Mouse (Mus musculus) 3T3-L1 (cell line): Measurements from ENCODE around the gene March5.
"Not testable (repeated sequence)": the region's sequence is repeated elsewhere in the genome, so short reads cannot be mapped to it uniquely, and the experiment has no call there.

Source experiments
- DNase-seq: peaks from one replicate; pipeline ENCODE4 v3.0.0-alpha.2; 2015; ENCODE audit warnings: low read depth, low spot score

March5 gene

GRCm38 (mm10) chr19:37208986-37209385, 1.6 kb downstream of the March5 start:
- DNase-seq = peak; percentile 59

GRCm38 (mm10) chr19:37209467-37210128, 2.3 kb downstream of the March5 start:
- peak; percentile 74 for DNase-seq

- DNase-seq = no peak
Measured at GRCm38 (mm10) chr19:37210457-37210856, 3.1 kb downstream of the March5 start.

- DNase-seq = no peak
Measured at GRCm38 (mm10) chr19:37211416-37211815, 4.1 kb downstream of the March5 start.

- DNase-seq = no peak
Measured at GRCm38 (mm10) chr19:37214711-37215110, 7.4 kb downstream of the March5 start.

- no peak for DNase-seq
Measured at GRCm38 (mm10) chr19:37225197-37225862, 18.0 kb downstream of the March5 start.

- not testable (repeated sequence) for DNase-seq
Measured at GRCm38 (mm10) chr19:37232598-37232997, 25.3 kb downstream of the March5 start.

GRCm38 (mm10) chr19:37233561-37234539, 26.5 kb downstream of the March5 start:
- no peak for DNase-seq

- DNase-seq = no peak
Measured at GRCm38 (mm10) chr19:37235818-37236217, 28.5 kb downstream of the March5 start.

- no peak for DNase-seq
Measured at GRCm38 (mm10) chr19:37237306-37237705, 30.0 kb downstream of the March5 start.

- no peak for DNase-seq
Measured at GRCm38 (mm10) chr19:37237712-37238437, 30.5 kb downstream of the March5 start.

- no peak for DNase-seq
Measured at GRCm38 (mm10) chr19:37238651-37239050, 31.3 kb downstream of the March5 start.

GRCm38 (mm10) chr19:37239096-37239495, 31.8 kb downstream of the March5 start:
- peak; percentile 79 for DNase-seq

- peak; percentile 35 for DNase-seq
Measured at GRCm38 (mm10) chr19:37241201-37241600, 33.9 kb downstream of the March5 start.

- no peak for DNase-seq
Measured at GRCm38 (mm10) chr19:37242707-37243106, 35.4 kb downstream of the March5 start.

GRCm38 (mm10) chr19:37246859-37247258, 39.5 kb downstream of the March5 start:
- no peak for DNase-seq

- DNase-seq = no peak
Measured at GRCm38 (mm10) chr19:37248199-37248598, 40.9 kb downstream of the March5 start.

GRCm38 (mm10) chr19:37252104-37252503, 44.8 kb downstream of the March5 start:
- DNase-seq = no peak

GRCm38 (mm10) chr19:37255321-37255720, 48.0 kb downstream of the March5 start:
- DNase-seq = peak; percentile 65

GRCm38 (mm10) chr19:37262389-37262788, 55.0 kb downstream of the March5 start:
- DNase-seq = peak; percentile 91

GRCm38 (mm10) chr19:37263566-37263942, 56.2 kb downstream of the March5 start:
- DNase-seq = peak; percentile 70
